Mouse (Mus musculus) lung, embryonic 16.5 days (tissue): ENCODE data around the gene Pfkp. TPM values are rescaled to one million over a fixed set of nuclear protein-coding genes. Genes with fewer than 3 reads are reported as not detected.

Experiments used
- ATAC-seq: fragments of 200-750 bp; cut with Nextera tagmentation; 2 replicates; pipeline ENCODE4 v1.8.0; 2017; ENCODE audit warnings: low read depth, mild to moderate bottlenecking, moderate library complexity
- H3K27ac ChIP-seq: fragments of 300-500 bp; sonication (generic); 2 replicates; pipeline ENCODE4 v1.5.1; 2014; ENCODE audit warnings: mild to moderate bottlenecking, control low read depth, low read length
- H3K27me3 ChIP-seq: fragments of 300-500 bp; sonication (generic); 2 replicates; pipeline ENCODE4 v1.6.1; 2014; ENCODE audit warnings: low read depth, low read length, mixed read lengths; ENCODE audit not compliant: control insufficient read depth, insufficient read depth
- H3K36me3 ChIP-seq: fragments of 300-500 bp; sonication (generic); 2 replicates; pipeline ENCODE4 v1.6.1; 2014; ENCODE audit warnings: low read length; ENCODE audit not compliant: control insufficient read depth, insufficient read depth
- H3K4me1 ChIP-seq: fragments of 300-500 bp; sonication (generic); replicated peaks from 2 replicates; pipeline ENCODE4 v1.6.1; 2014; ENCODE audit warnings: low read length, mixed read lengths; ENCODE audit not compliant: control insufficient read depth, insufficient read depth
- H3K4me2 ChIP-seq: fragments of 300-500 bp; sonication (generic); 2 replicates; pipeline ENCODE4 v1.6.1; 2014; ENCODE audit warnings: low read depth, low read length, control low read depth
- H3K4me3 ChIP-seq: fragments of 300-500 bp; sonication (generic); 2 replicates; pipeline ENCODE4 v1.5.1; 2014; ENCODE audit warnings: mild to moderate bottlenecking, low read length, control low read depth
- H3K9ac ChIP-seq: fragments of 300-500 bp; sonication (generic); 2 replicates; pipeline ENCODE4 v1.6.1; 2014; ENCODE audit warnings: low read length, control low read depth
- H3K9me3 ChIP-seq: fragments of 300-500 bp; sonication (generic); 2 replicates; pipeline ENCODE4 v1.6.1; 2016; ENCODE audit warnings: low read length; ENCODE audit not compliant: control insufficient read depth
- WGBS: fragments of 180-500 bp; shearing (Covaris S2); extraction: QIAGEN DNeasy Blood & Tissue Kit; methylation state at CpG from one replicate; pipeline ENCODE4 v1.1.7; 2014; 5-methylcytosine and 5-hydroxymethylcytosine counted together
- polyA plus RNA-seq: library from polyadenylated mRNA; unstranded; fragments of >200 nt; fragmentation: Nextera tagmentation; extraction: Ambion mirVana; gene quantifications from 2 replicates; pipeline ENCODE4 v1.2.1, GENCODE M21; 2015

The Pfkp gene
- polyA plus RNA-seq, 1 experiment from 2014 or later = 34.6 TPM

DNA sequence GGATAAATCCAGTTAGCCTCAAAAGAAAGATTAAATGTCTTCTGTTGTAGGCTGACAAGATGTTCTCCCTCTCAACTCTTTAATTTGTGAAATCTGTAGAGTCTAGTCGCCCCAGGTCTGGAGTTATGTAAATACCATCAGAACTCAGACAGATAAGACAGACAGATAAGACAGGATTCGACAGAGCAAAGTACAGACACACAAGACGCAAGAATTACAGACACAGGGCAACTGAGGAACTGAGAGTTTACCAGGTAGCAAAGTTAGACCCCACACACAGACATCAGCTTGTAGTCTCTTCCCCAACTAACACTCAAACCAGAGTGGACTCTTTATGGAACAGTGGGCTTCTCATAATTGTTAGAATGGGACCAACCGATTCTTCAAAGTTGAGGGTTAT is 15.6 kb downstream of the Pfkp start:
- WGBS = 32% methylated on average over 4 of the region's 4 CpGs
- Histone ChIP-seq H3K36me3 (no peaks in the 10 kb centered on the region), H3K9me3 (no peaks in the 10 kb centered on the region), H3K4me3 (no peak overlapping the region), H3K4me2 (no peak overlapping the region), H3K27ac (no peak overlapping the region), H3K4me1 (peaks cover 13% of the 10 kb centered on the region), H3K9ac (no peak overlapping the region), H3K27me3 (no peaks in the 10 kb centered on the region)
- ATAC-seq = no peak

- H3K4me2 ChIP-seq = no peak overlapping the region
- H3K4me1 ChIP-seq = peaks cover 13% of the 10 kb centered on the region
- no peak overlapping the region for H3K9ac ChIP-seq
- 44% methylated on average over 8 of the region's 8 CpGs for WGBS
- ATAC-seq = no peak
- H3K9me3 ChIP-seq = no peaks in the 10 kb centered on the region
- H3K4me3 ChIP-seq = no peak overlapping the region
- H3K27ac ChIP-seq = no peak overlapping the region
- no peaks in the 10 kb centered on the region for H3K36me3 ChIP-seq
- H3K27me3 ChIP-seq = no peaks in the 10 kb centered on the region
Measured at GRCm38 (mm10) chr13:6632513-6632912, 16.1 kb downstream of the Pfkp start.

GRCm38 (mm10) chr13:6631772-6632510 is 16.6 kb downstream of the Pfkp start:
- 74% methylated on average over 12 of the region's 12 CpGs for WGBS
- Histone ChIP-seq H3K36me3 (no peaks in the 10 kb centered on the region), H3K27me3 (no peaks in the 10 kb centered on the region), H3K9ac (no peak overlapping the region), H3K4me3 (no peak overlapping the region), H3K27ac (no peak overlapping the region), H3K9me3 (no peaks in the 10 kb centered on the region), H3K4me1 (peaks cover 13% of the 10 kb centered on the region), H3K4me2 (no peak overlapping the region)
- ATAC-seq = no peak

- WGBS = 89% methylated on average over 5 of the region's 5 CpGs
Measured at GRCm38 (mm10) chr13:6630660-6631059, 17.9 kb downstream of the Pfkp start.

GRCm38 (mm10) chr13:6629927-6630326 is 18.6 kb downstream of the Pfkp start:
- Histone ChIP-seq H3K4me2 (no peak overlapping the region), H3K4me3 (no peak overlapping the region), H3K27me3 (no peaks in the 10 kb centered on the region), H3K27ac (no peak overlapping the region), H3K4me1 (peaks cover 5% of the 10 kb centered on the region; the same call in 1 of the 2 replicates), H3K9me3 (no peaks in the 10 kb centered on the region), H3K9ac (no peak overlapping the region), H3K36me3 (no peaks in the 10 kb centered on the region)
- ATAC-seq = no peak
- 69% methylated on average over 5 of the region's 5 CpGs for WGBS

More at GRCm38 (mm10) chr13:6630660-6631059, 17.9 kb downstream of the Pfkp start:
- Histone ChIP-seq H3K9me3 (no peaks in the 10 kb centered on the region), H3K4me1 (peaks cover 11% of the 10 kb centered on the region), H3K4me2 (no peak overlapping the region), H3K4me3 (no peak overlapping the region), H3K36me3 (no peaks in the 10 kb centered on the region), H3K27ac (no peak overlapping the region), H3K9ac (no peak overlapping the region), H3K27me3 (no peaks in the 10 kb centered on the region)
- ATAC-seq = no peak

- no peak overlapping the region for H3K4me3 ChIP-seq
- no peak for ATAC-seq
- no peak overlapping the region for H3K4me2 ChIP-seq
- H3K4me1 ChIP-seq = peaks cover 5% of the 10 kb centered on the region; the same call in 1 of the 2 replicates
- no peaks in the 10 kb centered on the region for H3K36me3 ChIP-seq
- no peaks in the 10 kb centered on the region for H3K27me3 ChIP-seq
- H3K9ac ChIP-seq = no peak overlapping the region
- WGBS = 84% methylated on average over 14 of the region's 14 CpGs
- H3K27ac ChIP-seq = no peak overlapping the region
- H3K9me3 ChIP-seq = no peaks in the 10 kb centered on the region
Measured at GRCm38 (mm10) chr13:6628998-6629764, 19.4 kb downstream of the Pfkp start.

DNA sequence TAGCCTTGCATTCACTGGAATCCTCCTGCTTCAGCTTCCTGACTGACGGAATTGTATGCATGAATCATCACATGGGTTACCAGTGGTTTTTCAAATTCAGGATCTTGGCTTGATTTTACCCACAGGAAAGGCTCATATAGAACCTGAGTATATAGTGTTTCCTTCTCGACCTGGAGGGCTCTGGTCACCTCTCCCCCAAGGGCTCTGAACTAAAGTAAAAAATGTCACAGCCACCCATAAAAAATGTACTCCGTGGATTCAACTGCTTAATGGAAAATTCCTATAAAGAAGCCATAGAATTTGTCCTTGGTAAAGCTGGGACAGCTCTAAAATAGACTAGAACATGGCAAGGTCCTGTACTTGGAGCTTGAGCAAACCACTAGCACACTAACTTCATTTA is 20.3 kb downstream of the Pfkp start:
- no peak overlapping the region for H3K4me3 ChIP-seq
- no peak overlapping the region for H3K27ac ChIP-seq
- no peak for ATAC-seq
- H3K9ac ChIP-seq = no peak overlapping the region
- 85% methylated on average over 3 of the region's 3 CpGs for whole genome bisulfite sequencing
- H3K9me3 ChIP-seq = no peaks in the 10 kb centered on the region
- H3K36me3 ChIP-seq = no peaks in the 10 kb centered on the region
- peaks cover 1% of the 10 kb centered on the region; the same call in 1 of the 2 replicates for H3K4me1 ChIP-seq
- no peak overlapping the region for H3K4me2 ChIP-seq
- H3K27me3 ChIP-seq = no peaks in the 10 kb centered on the region

- Histone ChIP-seq H3K4me2 (no peak overlapping the region), H3K27me3 (no peaks in the 10 kb centered on the region), H3K9me3 (no peaks in the 10 kb centered on the region), H3K9ac (no peak overlapping the region), H3K27ac (no peak overlapping the region), H3K4me3 (no peak overlapping the region), H3K36me3 (no peaks in the 10 kb centered on the region), H3K4me1 (no peaks in the 10 kb centered on the region)
- ATAC-seq = no peak
- 96% methylated on average over 3 of the region's 3 CpGs for WGBS
Measured at GRCm38 (mm10) chr13:6627352-6627751, 21.2 kb downstream of the Pfkp start.

DNA sequence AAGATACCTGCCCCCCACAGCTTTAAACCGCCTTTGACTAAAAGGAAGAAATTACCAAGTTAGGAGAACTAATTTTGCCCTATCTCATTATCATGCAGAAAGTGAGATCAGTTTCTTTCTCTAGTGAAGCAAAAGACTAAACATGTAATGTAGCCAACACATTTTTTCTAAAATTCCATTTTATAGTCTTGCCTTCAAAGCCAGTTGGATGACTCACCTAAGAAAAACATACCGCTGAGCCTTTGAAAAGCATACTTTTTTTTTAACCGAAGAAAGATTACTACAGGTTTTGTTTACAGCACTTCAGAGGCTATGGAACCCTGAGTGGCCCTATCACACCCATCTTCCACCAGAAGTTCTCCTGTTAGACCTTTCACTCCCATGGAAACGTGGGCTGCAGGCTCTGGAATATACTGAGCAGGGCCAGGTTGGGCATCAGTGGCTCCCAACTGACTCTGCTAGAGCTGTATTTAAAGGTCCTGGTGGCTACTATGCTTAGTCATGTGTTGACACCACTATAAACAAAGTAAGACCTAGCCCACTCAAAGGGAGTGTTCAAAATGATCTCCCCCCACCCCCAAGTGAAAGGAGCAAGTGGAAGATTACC is 22.0 kb downstream of the Pfkp start:
- H3K9me3 ChIP-seq = no peaks in the 10 kb centered on the region
- H3K9ac ChIP-seq = no peak overlapping the region
- no peaks in the 10 kb centered on the region for H3K4me1 ChIP-seq
- no peak for ATAC-seq
- no peak overlapping the region for H3K4me3 ChIP-seq
- no peak overlapping the region for H3K27ac ChIP-seq
- H3K4me2 ChIP-seq = no peak overlapping the region
- 57% methylated on average over 4 of the region's 4 CpGs for WGBS
- no peaks in the 10 kb centered on the region for H3K36me3 ChIP-seq
- H3K27me3 ChIP-seq = no peaks in the 10 kb centered on the region
